Mouse (Mus musculus) erythroblast, embryonic 14.5 days (primary cell): ENCODE results near the gene Dlec1.

Source experiments
- GATA1 ChIP-seq: IDR thresholded peaks from 2 replicates; pipeline ENCODE4 v1.6.1; 2012; ENCODE audit warnings: low read length, inconsistent platforms, mixed read lengths
- TAL1 ChIP-seq: IDR thresholded peaks from 3 replicates; pipeline ENCODE4 v1.6.1; 2012; ENCODE audit warnings: low read length, inconsistent platforms, mixed read lengths

DNA sequence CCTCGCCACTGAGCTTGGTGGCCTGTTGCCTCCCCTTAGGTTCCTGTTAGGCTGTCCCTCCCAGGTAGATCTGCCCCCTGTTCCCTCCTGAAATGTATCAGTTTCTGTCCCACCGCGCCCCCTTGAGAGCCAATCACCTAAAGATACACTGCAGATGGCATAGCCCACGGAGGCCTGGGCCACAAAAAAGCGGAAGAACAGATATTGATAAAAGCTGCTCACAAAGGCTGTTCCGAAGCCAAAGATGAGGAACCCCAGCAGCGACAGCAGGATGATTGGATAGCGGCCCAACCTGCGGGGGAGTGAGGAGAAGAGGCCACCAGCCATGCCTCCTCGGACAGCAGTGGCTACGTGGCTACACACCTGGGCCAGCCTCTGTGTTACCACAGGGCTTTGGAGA, 77.0 kb downstream of the Dlec1 start:
- TF ChIP-seq TAL1: no peak
- no peak for TF ChIP-seq GATA1
